Comparison of ENCODE assay signal across 14 mouse cellular contexts in the genomic region with DNA sequence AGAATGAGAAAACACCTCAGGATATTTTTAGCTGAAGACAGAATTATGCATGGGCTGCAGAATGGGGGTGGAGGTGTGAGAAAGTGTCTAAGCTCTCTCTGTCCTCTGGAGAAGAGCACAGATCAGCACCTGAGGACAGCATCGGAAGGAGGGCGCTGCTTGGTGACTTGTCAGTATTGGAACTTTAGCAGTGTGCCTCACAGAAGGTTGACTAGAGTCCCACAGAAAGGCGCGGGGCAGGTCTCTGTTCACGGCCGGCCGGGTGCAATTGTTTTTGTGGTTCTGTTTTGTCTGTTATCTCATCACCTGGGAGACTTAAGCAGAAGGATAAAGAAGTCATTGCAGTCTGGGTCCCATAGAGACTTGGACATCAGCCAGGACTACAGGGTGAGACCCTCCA. TPM values are rescaled to one million over a fixed set of nuclear protein-coding genes. Genes with fewer than 3 reads are reported as not detected.
DNase-seq lines count a peak whose midpoint lies in the region; ATAC-seq and TF ChIP-seq lines count a peak whose summit lies in the region.
"Had no signal": no experiment of that assay in that cellular context is flagged by ENCODE, and none has a peak within 500 bp of the region (broad histone marks: within the 10 kb centered on the region; RNA-seq: fewer than 3 reads in every experiment).

No protein-coding gene starts in this region.

- H3K9ac ChIP-seq in heart, embryonic 14.5 days (ENCODE audit: low read length) = peak overlapping the region; percentile 47
- H3K9ac ChIP-seq in liver, postnatal 0 days (replicated peaks) = no peak overlapping the region
- H3K9ac ChIP-seq in hindbrain, embryonic 12.5 days = no peak overlapping the region
- H3K9ac ChIP-seq: lung, embryonic 15.5 days; neural tube, embryonic 12.5 days had no signal

- TF ChIP-seq EP300 in liver, postnatal 0 days (IDR thresholded peaks at IDR 0.05; ENCODE audit: low read depth) = no peak

- peaks cover 44 to 85% of the 10 kb centered on the region in 2 experiments for H3K4me1 ChIP-seq in heart, embryonic 14.5 days (ENCODE audit: control insufficient read depth in 2 of 2, insufficient read depth in 2 of 2, low read length in 2 of 2)
- H3K4me1 ChIP-seq in liver, postnatal 0 days (ENCODE audit: insufficient read depth) = peaks cover 79% of the 10 kb centered on the region
- peaks cover 11% of the 10 kb centered on the region for H3K4me1 ChIP-seq in hindbrain, embryonic 12.5 days

- H3K4me3 ChIP-seq in heart, embryonic 14.5 days (ENCODE audit: control insufficient read depth in 1 of 2, insufficient read depth in 1 of 2, low read depth in 1 of 2, low read length in 2 of 2) = no peak overlapping the region
- no peak overlapping the region for H3K4me3 ChIP-seq in liver, postnatal 0 days (ENCODE audit: low read depth, low read length)
- H3K4me3 ChIP-seq in hindbrain, embryonic 12.5 days = no peak overlapping the region
- H3K4me3 ChIP-seq: forebrain, embryonic 10.5 days; lung, embryonic 15.5 days; midbrain, embryonic 10.5 days; neural tube, embryonic 12.5 days had no signal

- 0 out of 2 replicates have a peak, but pooled peaks cover 5% of the 10 kb centered on the region for H3K36me3 ChIP-seq in heart, embryonic 14.5 days (ENCODE audit: control insufficient read depth, insufficient read depth, low read length)
- no peaks in the 10 kb centered on the region for H3K36me3 ChIP-seq in liver, postnatal 0 days (replicated peaks; ENCODE audit: insufficient read depth, low read length)
- no peaks in the 10 kb centered on the region for H3K36me3 ChIP-seq in hindbrain, embryonic 12.5 days
- H3K36me3 ChIP-seq: lung, embryonic 15.5 days; neural tube, embryonic 12.5 days had no signal

- peak overlapping the region; percentile 76 to 77 for H3K27ac ChIP-seq in heart, embryonic 14.5 days (replicated peaks in 1 of 2; ENCODE audit: control insufficient read depth in 1 of 2, insufficient read depth in 1 of 2, low read depth in 2 of 2, low read length in 2 of 2)
- 0 out of 2 replicates have a peak overlapping the region, but pooled peaks have one; percentile 69 for H3K27ac ChIP-seq in liver, postnatal 0 days (ENCODE audit: low read depth)
- H3K27ac ChIP-seq in hindbrain, embryonic 12.5 days = no peak overlapping the region
- H3K27ac ChIP-seq: forebrain, embryonic 10.5 days; lung, embryonic 15.5 days; midbrain, embryonic 10.5 days; neural tube, embryonic 12.5 days had no signal

- no peak for TF ChIP-seq CTCF in liver, postnatal 0 days (IDR thresholded peaks at IDR 0.05; ENCODE audit: low read depth)

- WGBS in heart, embryonic 14.5 days = 16% methylated on average over 7 of the region's 7 CpGs
- 35% methylated on average over 7 of the region's 7 CpGs for WGBS in liver, postnatal 0 days (ENCODE audit: insufficient replicate concordance)
- 85% methylated on average over 7 of the region's 7 CpGs for WGBS in hindbrain, embryonic 12.5 days

- no peaks in the 10 kb centered on the region for H3K27me3 ChIP-seq in heart, embryonic 14.5 days (ENCODE audit: control insufficient read depth, insufficient read depth, low read length)
- no peaks in the 10 kb centered on the region for H3K27me3 ChIP-seq in liver, postnatal 0 days (ENCODE audit: insufficient read depth, low read length)
- H3K27me3 ChIP-seq in hindbrain, embryonic 12.5 days = no peaks in the 10 kb centered on the region
- H3K27me3 ChIP-seq: lung, embryonic 15.5 days; neural tube, embryonic 12.5 days had no signal

- H3K4me2 ChIP-seq in heart, embryonic 14.5 days (ENCODE audit: low read length) = peak overlapping the region; percentile 47
- peak overlapping the region; percentile 24 for H3K4me2 ChIP-seq in liver, postnatal 0 days (ENCODE audit: low read depth, low read length)
- no peak overlapping the region for H3K4me2 ChIP-seq in hindbrain, embryonic 12.5 days (replicated peaks)
- H3K4me2 ChIP-seq: lung, embryonic 15.5 days; neural tube, embryonic 12.5 days had no signal

- DNase-seq in heart, postnatal 4 days = no peak
- DNase-seq in CD4-positive, CD25-positive, alpha-beta regulatory T cell, adult 2 months (ENCODE audit: low read depth, low spot score) = peak; percentile 65
- peak; percentile 60 for DNase-seq in brain, adult 2 months (ENCODE audit: low read depth, low spot score)
- no peak for DNase-seq in liver, postnatal 0 days
- DNase-seq in Muller cell, postnatal 12 days (ENCODE audit: inconsistent ontology term) = no peak
- DNase-seq: cerebellum, adult 11 months; gastrocnemius, postnatal 25 days; right cerebral cortex, adult 18-20 months had no signal

- ATAC-seq in heart, embryonic 14.5 days (ENCODE audit: insufficient number of reproducible peaks, insufficient read depth, low FRiP score, low read depth) = no peak
- no peak for ATAC-seq in liver, postnatal 0 days
- no peak for ATAC-seq in hindbrain, embryonic 12.5 days (ENCODE audit: low FRiP score)

- H3K9me3 ChIP-seq in heart, embryonic 14.5 days (ENCODE audit: control insufficient read depth, low read length) = no peaks in the 10 kb centered on the region
- no peaks in the 10 kb centered on the region for H3K9me3 ChIP-seq in liver, postnatal 0 days (ENCODE audit: low read length)
- no peaks in the 10 kb centered on the region for H3K9me3 ChIP-seq in hindbrain, embryonic 12.5 days (replicated peaks)
- H3K9me3 ChIP-seq: forebrain, embryonic 10.5 days; lung, embryonic 15.5 days; midbrain, embryonic 10.5 days; neural tube, embryonic 12.5 days had no signal

RNA-seq across cellular contexts. Expression of a gene that starts 47.3 kb away (rescaled TPM):
- polyA plus RNA-seq in heart, embryonic 14.5 days (2014; fragmentation: Nextera tagmentation; extraction: Ambion mirVana) = 129 and 134 TPM in 2 replicates
- 100 to 1,000 TPM in 1 of 2 experiments, 10 to 100 TPM in 1; 99.0 to 102 TPM for total RNA-seq in heart, postnatal 4 days (2021)
- 17.5 and 21.4 TPM in 2 replicates for polyA plus RNA-seq in liver, postnatal 0 days (2015; fragmentation: Nextera tagmentation; extraction: Ambion mirVana)
- polyA plus RNA-seq in hindbrain, embryonic 12.5 days (2016; fragmentation: Nextera tagmentation; extraction: Ambion mirVana) = 55.5 and 56.0 TPM in 2 replicates

Comparison
In these comparisons a context has a peak if more than half of its experiments do, and no peak if none do; other contexts are left out.
1. DNase-seq: peak in CD4-positive, CD25-positive, alpha-beta regulatory T cell, adult 2 months (single experiment) and brain, adult 2 months (single experiment); none in heart, postnatal 4 days (single experiment), liver, postnatal 0 days (single experiment) and Muller cell, postnatal 12 days (single experiment).